Mouse (Mus musculus): ENCODE results near the gene Ssh3.
A peak's percentile ranks its signal among the peaks of the same experiment; 100 is the strongest.

DNA sequence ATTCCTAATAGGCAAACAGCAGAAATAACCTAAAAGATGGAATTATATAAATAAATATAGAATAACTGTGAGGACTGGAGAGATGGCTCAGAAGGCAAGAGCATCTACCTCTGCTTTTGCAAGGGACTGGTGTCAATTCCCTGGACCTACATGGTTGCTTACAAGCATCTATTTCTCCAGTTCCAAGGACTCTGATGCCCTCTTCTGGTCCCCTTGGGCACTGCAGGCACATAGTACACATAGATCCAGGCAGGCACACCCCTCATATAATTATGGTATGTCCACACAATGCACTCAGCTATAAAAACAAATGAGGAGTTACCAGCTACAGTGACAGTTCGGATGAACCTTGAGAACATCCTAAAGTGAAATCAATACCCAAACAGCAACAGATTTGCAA is 10.5 kb upstream of the Ssh3 start:
- TF ChIP-seq CTCF (IDR thresholded peaks at IDR 0.05; ENCODE audit: borderline replicate concordance, insufficient read depth, low read depth, low read length) (peak; percentile 23; the same call in 1 of the 2 replicates), POLR2A (IDR thresholded peaks at IDR 0.05; ENCODE audit: borderline replicate concordance, insufficient read depth, low read length) (no peak)
